Mouse (Mus musculus): ENCODE measurements around the gene Tfip11.

GRCm38 (mm10) chr5:112355493-112355892 lies 29.3 kb downstream of the Tfip11 start:
- TF ChIP-seq CTCF (IDR thresholded peaks at IDR 0.05 in 2 of 3, conservative IDR thresholded peaks at IDR 0.05 in 1 of 3; ENCODE audit: control insufficient read depth in 1 of 3, insufficient read depth in 1 of 3, low read depth in 2 of 3, low read length in 3 of 3, poor library complexity in 1 of 3, severe bottlenecking in 1 of 3): no peak
- TF ChIP-seq ETS1 (IDR thresholded peaks at IDR 0.05; ENCODE audit: low read depth, low read length): no peak
- TF ChIP-seq RAD21 (IDR thresholded peaks at IDR 0.05; ENCODE audit: low read depth, low read length): no peak
- TF ChIP-seq POLR2AphosphoS5 (IDR thresholded peaks at IDR 0.05; ENCODE audit: borderline replicate concordance, low read depth, low read length): no peak
